Mouse (Mus musculus): ENCODE data around the gene Eid1. TPM values are rescaled to one million over a fixed set of nuclear protein-coding genes. Genes with fewer than 3 reads are reported as not detected.

Eid1 gene
- polyA plus RNA-seq, 1 experiment from 2014 or later = 159 TPM

GRCm38 (mm10) chr2:125685441-125686150 is 12.7 kb downstream of the Eid1 start:
- Histone ChIP-seq H3K79me2 (ENCODE audit: inconsistent target) (no peaks in the 10 kb centered on the region), H3K4me3 (ENCODE audit: inconsistent target) (no peak overlapping the region), H3K27ac (no peak overlapping the region), H3K36me3 (ENCODE audit: inconsistent target) (no peaks in the 10 kb centered on the region)
- 93% methylated on average over 9 of the region's 9 CpGs for WGBS (ENCODE audit: missing documents)

GRCm38 (mm10) chr2:125692010-125692409 is 19.1 kb downstream of the Eid1 start:
- WGBS (ENCODE audit: missing documents) = 33% methylated on average over 2 of the region's 2 CpGs
- Histone ChIP-seq H3K4me3 (ENCODE audit: inconsistent target) (no peak overlapping the region), H3K36me3 (ENCODE audit: inconsistent target) (no peaks in the 10 kb centered on the region), H3K79me2 (ENCODE audit: inconsistent target) (no peaks in the 10 kb centered on the region), H3K27ac (no peak overlapping the region)

GRCm38 (mm10) chr2:125694798-125695197 is 21.9 kb downstream of the Eid1 start:
- H3K36me3 ChIP-seq (ENCODE audit: inconsistent target) = no peaks in the 10 kb centered on the region
- no peak overlapping the region for H3K27ac ChIP-seq
- 92% methylated on average over 2 of the region's 2 CpGs for WGBS (ENCODE audit: missing documents)
- H3K79me2 ChIP-seq (ENCODE audit: inconsistent target) = no peaks in the 10 kb centered on the region
- H3K4me3 ChIP-seq (ENCODE audit: inconsistent target) = no peak overlapping the region

GRCm38 (mm10) chr2:125696219-125696618 is 23.3 kb downstream of the Eid1 start:
- 67% methylated on average over 2 of the region's 2 CpGs for WGBS (ENCODE audit: missing documents)
- Histone ChIP-seq H3K27ac (peak overlapping the region; percentile 27), H3K4me3 (ENCODE audit: inconsistent target) (no peak overlapping the region), H3K36me3 (ENCODE audit: inconsistent target) (no peaks in the 10 kb centered on the region), H3K79me2 (ENCODE audit: inconsistent target) (no peaks in the 10 kb centered on the region)

- Histone ChIP-seq H3K4me3 (ENCODE audit: inconsistent target) (no peak overlapping the region), H3K79me2 (ENCODE audit: inconsistent target) (no peaks in the 10 kb centered on the region), H3K36me3 (ENCODE audit: inconsistent target) (no peaks in the 10 kb centered on the region), H3K27ac (no peak overlapping the region)
- WGBS (ENCODE audit: missing documents) = 78% methylated on average over 2 of the region's 2 CpGs
Measured at GRCm38 (mm10) chr2:125701606-125702005, 28.7 kb downstream of the Eid1 start.

- H3K36me3 ChIP-seq (ENCODE audit: inconsistent target) = no peaks in the 10 kb centered on the region
- WGBS (ENCODE audit: missing documents) = 100% methylated on average over 2 of the region's 2 CpGs
- H3K4me3 ChIP-seq (ENCODE audit: inconsistent target) = no peak overlapping the region
- no peaks in the 10 kb centered on the region for H3K79me2 ChIP-seq (ENCODE audit: inconsistent target)
- no peak overlapping the region for H3K27ac ChIP-seq
Measured at GRCm38 (mm10) chr2:125702851-125703250, 30.0 kb downstream of the Eid1 start.

- H3K4me3 ChIP-seq (ENCODE audit: inconsistent target) = no peak overlapping the region
- H3K36me3 ChIP-seq (ENCODE audit: inconsistent target) = no peaks in the 10 kb centered on the region
- 95% methylated on average over 12 of the region's 12 CpGs for WGBS (ENCODE audit: missing documents)
- H3K27ac ChIP-seq = no peak overlapping the region
- no peaks in the 10 kb centered on the region for H3K79me2 ChIP-seq (ENCODE audit: inconsistent target)
Measured at GRCm38 (mm10) chr2:125704907-125705631, 32.2 kb downstream of the Eid1 start.

GRCm38 (mm10) chr2:125706510-125706921 is 33.6 kb downstream of the Eid1 start:
- H3K27ac ChIP-seq = no peak overlapping the region
- H3K79me2 ChIP-seq (ENCODE audit: inconsistent target) = no peaks in the 10 kb centered on the region
- no peak overlapping the region for H3K4me3 ChIP-seq (ENCODE audit: inconsistent target)
- H3K36me3 ChIP-seq (ENCODE audit: inconsistent target) = no peaks in the 10 kb centered on the region
- WGBS (ENCODE audit: missing documents) = 89% methylated on average over 5 of the region's 5 CpGs

- Histone ChIP-seq H3K79me2 (ENCODE audit: inconsistent target) (no peaks in the 10 kb centered on the region), H3K36me3 (ENCODE audit: inconsistent target) (no peaks in the 10 kb centered on the region), H3K4me3 (ENCODE audit: inconsistent target) (no peak overlapping the region), H3K27ac (no peak overlapping the region)
- 87% methylated on average over 8 of the region's 8 CpGs for WGBS (ENCODE audit: missing documents)
Measured at GRCm38 (mm10) chr2:125716599-125716998, 43.7 kb downstream of the Eid1 start.

GRCm38 (mm10) chr2:125723086-125723407 is 50.2 kb downstream of the Eid1 start:
- no peak overlapping the region for H3K27ac ChIP-seq
- H3K4me3 ChIP-seq (ENCODE audit: inconsistent target) = no peak overlapping the region
- H3K36me3 ChIP-seq (ENCODE audit: inconsistent target) = no peaks in the 10 kb centered on the region
- H3K79me2 ChIP-seq (ENCODE audit: inconsistent target) = no peaks in the 10 kb centered on the region
- WGBS (ENCODE audit: missing documents) = 15% methylated on average over 17 of the region's 18 CpGs

GRCm38 (mm10) chr2:125723408-125724085 is 50.7 kb downstream of the Eid1 start:
- 2% methylated on average over 31 of the region's 34 CpGs for WGBS (ENCODE audit: missing documents)
- no peaks in the 10 kb centered on the region for H3K79me2 ChIP-seq (ENCODE audit: inconsistent target)
- no peaks in the 10 kb centered on the region for H3K36me3 ChIP-seq (ENCODE audit: inconsistent target)
- H3K27ac ChIP-seq = no peak overlapping the region
- peak overlapping the region; percentile 28 for H3K4me3 ChIP-seq (ENCODE audit: inconsistent target)

- no peaks in the 10 kb centered on the region for H3K79me2 ChIP-seq (ENCODE audit: inconsistent target)
- H3K4me3 ChIP-seq (ENCODE audit: inconsistent target) = peak within 1 kb of the TSS; percentile 28
- no peaks in the 10 kb centered on the region for H3K36me3 ChIP-seq (ENCODE audit: inconsistent target)
- H3K27ac ChIP-seq = no peak within 1 kb of the TSS
- under 1% methylated on average over 15 of the region's 15 CpGs for WGBS (ENCODE audit: missing documents)
Measured at GRCm38 (mm10) chr2:125724086-125724430, 51.2 kb downstream of the Eid1 start, which contains the start of gene Shc4. Shc4 (minus strand) TSS chr2:125724148.

Data from macrophage (primary cell).